Mouse (Mus musculus) right cerebral cortex, postnatal 4 days (tissue): ENCODE measurements at regions not wholly inside any gene's neighbourhood (a gene's known extent, or its start where the extent isn't known, plus 50 kb on each side); places are given as distances from the start of the nearest gene placed in this dataset.

Experiments
- DNase-seq: peaks from one replicate; pipeline ENCODE4 v3.0.0-alpha.2; 2022

GRCm38 (mm10) chr17:45928013-45928412 lies 104.2 kb downstream of the Vegfa start:
- no peak for DNase-seq

GRCm38 (mm10) chr17:45925845-45926244 lies 106.3 kb downstream of the Vegfa start:
- DNase-seq, result no peak

- DNase-seq, result no peak
These were observed 107.6 kb downstream of the Vegfa start for GRCm38 (mm10) chr17:45924595-45924994.

GRCm38 (mm10) chr17:45923217-45923730 lies 108.9 kb downstream of the Vegfa start:
- DNase-seq, result no peak

- no peak for DNase-seq
These were observed 114.5 kb downstream of the Vegfa start for GRCm38 (mm10) chr17:45917647-45918046.

- no peak for DNase-seq
These were observed 115.2 kb downstream of the Vegfa start for GRCm38 (mm10) chr17:45916937-45917336.

GRCm38 (mm10) chr17:45914706-45915240 lies 117.4 kb downstream of the Vegfa start:
- no peak for DNase-seq

- no peak for DNase-seq
These were observed 117.9 kb downstream of the Vegfa start for GRCm38 (mm10) chr17:45914237-45914636.

- DNase-seq, result no peak
These were observed 118.5 kb downstream of the Vegfa start for GRCm38 (mm10) chr17:45913671-45914070.

GRCm38 (mm10) chr17:45912165-45912564 lies 120.0 kb downstream of the Vegfa start:
- no peak for DNase-seq

- DNase-seq, result no peak
These were observed 120.9 kb downstream of the Vegfa start for GRCm38 (mm10) chr17:45911201-45911731.

GRCm38 (mm10) chr17:45910245-45910644 lies 121.9 kb downstream of the Vegfa start:
- no peak for DNase-seq

GRCm38 (mm10) chr17:45907587-45907986 lies 124.6 kb downstream of the Vegfa start:
- DNase-seq, result no peak

GRCm38 (mm10) chr17:45905596-45905995 lies 126.6 kb downstream of the Vegfa start:
- DNase-seq, result no peak

GRCm38 (mm10) chr17:45904251-45904650 lies 127.9 kb downstream of the Vegfa start:
- DNase-seq, result peak; percentile 34

GRCm38 (mm10) chr17:45903294-45903693 lies 128.9 kb downstream of the Vegfa start:
- DNase-seq, result no peak

- DNase-seq, result no peak
These were observed 129.5 kb downstream of the Vegfa start for GRCm38 (mm10) chr17:45902668-45903067.

GRCm38 (mm10) chr17:45896922-45897302 lies 135.3 kb downstream of the Vegfa start:
- DNase-seq, result no peak

GRCm38 (mm10) chr17:45896142-45896921 lies 135.8 kb downstream of the Vegfa start:
- DNase-seq, result no peak

- no peak for DNase-seq
These were observed 138.0 kb downstream of the Vegfa start for GRCm38 (mm10) chr17:45894166-45894565.

GRCm38 (mm10) chr17:45893698-45894097 lies 138.5 kb downstream of the Vegfa start:
- DNase-seq, result no peak

- DNase-seq, result no peak
These were observed 139.1 kb downstream of the Vegfa start for GRCm38 (mm10) chr17:45893094-45893493.

GRCm38 (mm10) chr17:45889451-45889850 lies 142.7 kb downstream of the Vegfa start:
- no peak for DNase-seq

- DNase-seq, result no peak
These were observed 143.1 kb downstream of the Vegfa start for GRCm38 (mm10) chr17:45889051-45889450.
